Mouse (Mus musculus) CH12.LX (cell line): ENCODE results near the gene Tmem255b. TPM values are rescaled to one million over a fixed set of nuclear protein-coding genes. Genes with fewer than 3 reads are reported as not detected.

Experiments
- DNase-seq: peaks from one replicate; pipeline ENCODE4 v3.0.0-alpha.2; 2013; ENCODE audit errors: extremely low read depth
- H3K27ac ChIP-seq: 2 replicates; pipeline ENCODE4 v1.5.1; 2012; ENCODE audit warnings: low read depth, mild to moderate bottlenecking, control low read depth, moderate library complexity; ENCODE audit not compliant: insufficient read depth
- H3K27me3 ChIP-seq: replicated peaks from 2 replicates; pipeline ENCODE3; 2012; ENCODE audit warnings: inconsistent platforms
- H3K36me3 ChIP-seq, 2 experiments: replicated peaks in 1 of 2; 2 replicates each; pipeline versions ENCODE3 to v1.6.1; 2012; ENCODE audit warnings: inconsistent platforms in 1 of 2, low read length in 1 of 2, mild to moderate bottlenecking in 1 of 2, mixed read lengths in 1 of 2, moderate library complexity in 1 of 2; ENCODE audit not compliant: control insufficient read depth in 1 of 2, insufficient read depth in 1 of 2
- H3K4me1 ChIP-seq, 2 experiments: 2 replicates each; pipeline ENCODE4 v1.6.1; 2012; ENCODE audit warnings: inconsistent platforms in 1 of 2, moderate library complexity in 1 of 2; ENCODE audit not compliant: insufficient read depth in 2 of 2, control insufficient read depth in 1 of 2
- H3K4me2 ChIP-seq: 2 replicates; pipeline ENCODE4 v1.6.1; 2012; ENCODE audit warnings: low read depth, mild to moderate bottlenecking, control low read depth; ENCODE audit not compliant: poor library complexity, insufficient read depth, severe bottlenecking
- H3K4me3 ChIP-seq, 3 experiments: fragments of 150-350 bp in 1 of 3; sonication (generic) in 1 of 3; replicated peaks in 1 of 3; 2 replicates each; pipeline versions ENCODE3 to v1.5.1; 2011 to 2012; ENCODE audit warnings: low read depth in 2 of 3, low read length in 2 of 3, mild to moderate bottlenecking in 2 of 3, moderate library complexity in 2 of 3, control low read depth in 1 of 3, improper control_type of control experiment in 1 of 3, inconsistent platforms in 1 of 3, mixed read lengths in 1 of 3; ENCODE audit not compliant: poor library complexity in 1 of 3
- H3K79me2 ChIP-seq: replicated peaks from 2 replicates; pipeline ENCODE4 v1.6.1; 2012; ENCODE audit warnings: mild to moderate bottlenecking, moderate library complexity; ENCODE audit not compliant: control insufficient read depth, poor library complexity, insufficient read depth, severe bottlenecking; ENCODE audit errors: extremely low read depth
- H3K9ac ChIP-seq: 2 replicates; pipeline ENCODE4 v1.6.1; 2012; ENCODE audit warnings: low read depth, mild to moderate bottlenecking, control low read depth, moderate library complexity; ENCODE audit not compliant: insufficient read depth
- H3K9me3 ChIP-seq: replicated peaks from 2 replicates; pipeline ENCODE3; 2012; ENCODE audit warnings: low read length, inconsistent platforms, mixed read lengths
- E2F4 ChIP-seq: IDR thresholded peaks from 2 replicates; pipeline ENCODE4 v1.6.1; 2011; ENCODE audit warnings: low read depth, low read length, improper control_type of control experiment; ENCODE audit not compliant: insufficient replicate concordance
- EP300 ChIP-seq: IDR thresholded peaks from 2 replicates; pipeline ENCODE4 v1.6.1; 2011; ENCODE audit warnings: low read length, improper control_type of control experiment
- GABPA ChIP-seq: IDR thresholded peaks from 2 replicates; pipeline ENCODE4 v1.6.1; 2012; ENCODE audit warnings: low read depth, low read length, improper control_type of control experiment, inconsistent platforms; ENCODE audit not compliant: insufficient replicate concordance
- JUN ChIP-seq: IDR thresholded peaks from 2 replicates; pipeline ENCODE4 v1.6.1; 2011; ENCODE audit warnings: low read depth, mild to moderate bottlenecking, low read length, improper control_type of control experiment, moderate library complexity; ENCODE audit not compliant: insufficient read depth
- MAX ChIP-seq: IDR thresholded peaks from 2 replicates; pipeline ENCODE4 v1.6.1; 2011; ENCODE audit warnings: low read length, improper control_type of control experiment
- MAZ ChIP-seq: IDR thresholded peaks from 2 replicates; pipeline ENCODE4 v1.6.1; 2012; ENCODE audit warnings: low read depth, mild to moderate bottlenecking, inconsistent platforms, low read length, improper control_type of control experiment, moderate library complexity
- MEF2A ChIP-seq: IDR thresholded peaks from 2 replicates; pipeline ENCODE4 v1.6.1; 2014; ENCODE audit warnings: low read depth, mild to moderate bottlenecking, inconsistent platforms, low read length, improper control_type of control experiment, borderline replicate concordance
- MYC ChIP-seq: IDR thresholded peaks from 2 replicates; pipeline ENCODE4 v1.6.1; 2011; ENCODE audit warnings: low read depth, mild to moderate bottlenecking, improper control_type of control experiment, low read length
- POLR2AphosphoS2 ChIP-seq: IDR thresholded peaks from 2 replicates; pipeline ENCODE4 v1.6.1; 2011; ENCODE audit warnings: low read depth, low read length, improper control_type of control experiment
- SMC3 ChIP-seq: IDR thresholded peaks from 2 replicates; pipeline ENCODE4 v1.6.1; 2011; ENCODE audit warnings: low read depth, low read length, improper control_type of control experiment
- TBP ChIP-seq: conservative IDR thresholded peaks from 2 replicates; pipeline ENCODE4 v1.6.1; 2011; ENCODE audit warnings: low read depth, low read length, improper control_type of control experiment
- UBTF ChIP-seq: IDR thresholded peaks from 2 replicates; pipeline ENCODE4 v1.6.1; 2012; ENCODE audit warnings: low read depth, mild to moderate bottlenecking, inconsistent platforms, low read length, improper control_type of control experiment, moderate library complexity
- ZC3H11A ChIP-seq: IDR thresholded peaks from 2 replicates; pipeline ENCODE4 v1.6.1; 2012; ENCODE audit warnings: low read depth, mild to moderate bottlenecking, inconsistent platforms, low read length, improper control_type of control experiment
- ZMIZ1 ChIP-seq: IDR thresholded peaks from 2 replicates; pipeline ENCODE4 v1.6.1; 2012; ENCODE audit warnings: low read depth, mild to moderate bottlenecking, inconsistent platforms, low read length, improper control_type of control experiment
- ZNF384 ChIP-seq: IDR thresholded peaks from 2 replicates; pipeline ENCODE4 v1.6.1; 2012; ENCODE audit warnings: low read depth, low read length, improper control_type of control experiment, inconsistent platforms
- dilution Hi-C: fragments of 300-500 bp; cut with MboI; formaldehyde crosslinking; loops from 2 replicates; pipeline ENCODE4 v1.14.3; 2020; ENCODE audit warnings: low sequenced_read_pairs; ENCODE audit not compliant: extremely low pct_unique_long_range_greater_than_20kb, extremely low pct_ligation_motif_present
- in situ Hi-C: fragments of 300-500 bp; cut with MboI; formaldehyde crosslinking; loops from 3 replicates; pipeline ENCODE4 v1.14.3; 2019; ENCODE audit warnings: low sequenced_read_pairs, low pct_ligation_motif_present, low pct_unique_long_range_greater_than_20kb, mixed read lengths
- polyA plus RNA-seq: library from polyadenylated mRNA; unstranded; fragments of >175 nt; gene quantifications from 2 replicates; pipeline ENCODE4 v1.2.1, GENCODE M21; 2012; ENCODE audit warnings: low read depth; ENCODE audit not compliant: insufficient read length
- total RNA-seq, 2 experiments: library from RNA; depleted of rRNA; stranded (reverse); fragments of 300-350 nt in 1 of 2; fragments of >200 nt in 1 of 2; gene quantifications; 2 replicates each; pipeline ENCODE4 v1.2.3; 2012 to 2014

Gene Tmem255b
- total and polyA plus RNA-seq, 3 experiments, result not detected

- Histone ChIP-seq H3K79me2 (no peaks in the 10 kb centered on the region), H3K4me3 (no peak overlapping the region), H3K9me3 (peaks cover 4% of the 10 kb centered on the region), H3K36me3 (no peaks in the 10 kb centered on the region), H3K4me2 (no peak overlapping the region), H3K27me3 (peaks cover 40% of the 10 kb centered on the region), H3K4me1 (peaks cover 0 to 24% of the 10 kb centered on the region in 2 experiments; a peak in 2 of 4 replicates), H3K27ac (no peak overlapping the region), H3K9ac (no peak overlapping the region)
- TF ChIP-seq MEF2A (no peak), MAZ (no peak), E2F4 (no peak), SMC3 (no peak), ZNF384 (no peak), EP300 (no peak), UBTF (no peak), ZMIZ1 (no peak), TBP (no peak), MAX (no peak), GABPA (no peak), POLR2AphosphoS2 (no peak), ZC3H11A (no peak), JUN (no peak), MYC (no peak)
- dilution Hi-C loops, result no loop called here
- no peak for DNase-seq
- in situ Hi-C loops, result no loop called here
Measured at GRCm38 (mm10) chr8:13504894-13505674, 70.1 kb downstream of the Tmem255b start.

DNA sequence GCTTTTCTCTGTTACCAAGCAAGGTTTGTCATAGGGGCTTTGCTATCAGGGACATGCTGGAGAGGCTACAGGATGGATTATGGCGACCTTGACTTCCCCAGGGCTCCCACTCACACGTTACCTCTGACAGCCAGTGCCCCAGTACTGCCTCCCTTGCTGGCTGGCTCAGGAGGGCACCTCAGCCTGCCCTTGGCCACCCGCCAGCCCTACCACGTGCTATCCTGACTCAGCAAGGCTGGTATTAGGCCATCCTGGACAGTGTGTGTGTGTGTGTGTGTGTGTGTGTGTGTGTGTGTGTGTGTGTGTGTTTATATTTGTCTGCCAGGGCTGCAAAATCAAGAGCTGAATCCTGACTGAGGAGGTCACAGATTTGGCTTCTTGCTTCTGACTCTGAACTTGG, 71.9 kb downstream of the Tmem255b start:
- H3K27ac ChIP-seq, result no peak overlapping the region
- H3K36me3 ChIP-seq, result no peaks in the 10 kb centered on the region
- in situ Hi-C loops (no loop called here), dilution Hi-C loops (no loop called here)
- no peak overlapping the region for H3K9ac ChIP-seq
- no peak overlapping the region for H3K4me3 ChIP-seq
- no peak for DNase-seq
- no peak for TF ChIP-seq E2F4
- H3K4me2 ChIP-seq, result no peak overlapping the region
- peaks cover 40% of the 10 kb centered on the region for H3K27me3 ChIP-seq
- H3K9me3 ChIP-seq, result peaks cover 4% of the 10 kb centered on the region
- H3K79me2 ChIP-seq, result no peaks in the 10 kb centered on the region
- H3K4me1 ChIP-seq, result peaks cover 0 to 11% of the 10 kb centered on the region in 2 experiments; a peak in 1 of 4 replicates
